ENCODE assay signal across 16 mouse cellular contexts in the genomic region with DNA sequence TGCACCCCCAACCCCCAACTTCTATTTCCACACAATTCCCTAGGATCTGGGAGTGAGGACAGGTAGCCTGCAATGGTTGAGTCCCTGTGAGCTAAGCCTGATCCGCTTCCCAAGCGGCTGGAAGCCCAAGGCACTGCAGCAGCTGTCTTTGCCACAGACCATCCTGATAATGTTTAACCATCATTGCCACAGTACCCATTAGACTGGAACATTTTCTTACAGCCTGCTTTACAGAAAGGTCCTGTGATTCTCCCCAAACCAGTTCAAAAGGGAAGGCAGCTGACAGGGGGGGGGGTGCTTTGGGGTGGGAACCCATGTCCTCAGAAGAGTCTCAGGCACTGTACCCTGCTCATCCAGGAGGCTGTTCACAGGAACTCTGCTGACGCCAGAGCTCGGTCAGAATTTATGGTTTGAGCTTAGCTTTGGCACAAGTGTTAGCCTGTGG. TPM values are rescaled to one million over a fixed set of nuclear protein-coding genes. Genes with fewer than 3 reads are reported as not detected.
DNase-seq lines count a peak whose midpoint lies in the region; ATAC-seq and TF ChIP-seq lines count a peak whose summit lies in the region.
"Had no signal": no experiment of that assay in that cellular context is flagged by ENCODE, and none has a peak within 500 bp of the region (broad histone marks: within the 10 kb centered on the region; RNA-seq: fewer than 3 reads in every experiment).

No protein-coding gene starts in this region.

- peak; percentile 44 for DNase-seq in kidney, postnatal 0 days (ENCODE audit: low spot score)
- DNase-seq in liver, embryonic 13.5 days, result no peak
- no peak for DNase-seq in frontal cortex, postnatal 14 days (ENCODE audit: low spot score in 2 of 2)
- no peak for DNase-seq in urinary bladder, postnatal 36 days (ENCODE audit: low spot score in 2 of 2)
- no peak for DNase-seq in retina, embryonic 14.5 days (ENCODE audit: low spot score)
- DNase-seq: adrenal gland, adult 2 months; cerebellum, postnatal 14 days; lung, postnatal 36 days had no signal

- H3K9me3 ChIP-seq in intestine, embryonic 15.5 days, result no peaks in the 10 kb centered on the region
- H3K9me3 ChIP-seq in intestine, postnatal 0 days (ENCODE audit: control insufficient read depth), result no peaks in the 10 kb centered on the region
- H3K9me3 ChIP-seq in embryonic facial prominence, embryonic 15.5 days (replicated peaks), result no peaks in the 10 kb centered on the region
- H3K9me3 ChIP-seq in kidney, postnatal 0 days (replicated peaks; ENCODE audit: low read length), result no peaks in the 10 kb centered on the region
- H3K9me3 ChIP-seq in liver, embryonic 13.5 days (replicated peaks), result no peaks in the 10 kb centered on the region
- H3K9me3 ChIP-seq: embryonic facial prominence, embryonic 12.5 days; forebrain, embryonic 13.5 days; heart, embryonic 10.5 days; midbrain, embryonic 13.5 days had no signal

- ATAC-seq in intestine, embryonic 15.5 days, result 0 out of 2 replicates have a peak, but pooled peaks have one; percentile 13
- ATAC-seq in intestine, postnatal 0 days, result no peak
- 0 out of 2 replicates have a peak, but pooled peaks have one; percentile 8 for ATAC-seq in embryonic facial prominence, embryonic 15.5 days (ENCODE audit: insufficient number of reproducible peaks, low FRiP score, low TSS enrichment, low read depth)
- peak; percentile 74 for ATAC-seq in kidney, postnatal 0 days (replicated peaks; ENCODE audit: low FRiP score, low read depth)
- peak; percentile 12; the same call in 1 of the 2 replicates for ATAC-seq in liver, embryonic 13.5 days (ENCODE audit: low read depth)
- ATAC-seq: forebrain, embryonic 13.5 days; hindbrain, postnatal 0 days; midbrain, embryonic 13.5 days had no signal

- H3K4me3 ChIP-seq in intestine, embryonic 15.5 days (replicated peaks), result no peak overlapping the region
- no peak overlapping the region for H3K4me3 ChIP-seq in intestine, postnatal 0 days (ENCODE audit: low read depth, low read length)
- H3K4me3 ChIP-seq in embryonic facial prominence, embryonic 15.5 days (replicated peaks), result no peak overlapping the region
- no peak overlapping the region for H3K4me3 ChIP-seq in kidney, postnatal 0 days (replicated peaks; ENCODE audit: low read depth, low read length)
- H3K4me3 ChIP-seq in liver, embryonic 13.5 days (replicated peaks), result no peak overlapping the region
- H3K4me3 ChIP-seq: embryonic facial prominence, embryonic 12.5 days; forebrain, embryonic 13.5 days; heart, embryonic 10.5 days; midbrain, embryonic 13.5 days had no signal

- no peaks in the 10 kb centered on the region for H3K27me3 ChIP-seq in intestine, embryonic 15.5 days (replicated peaks)
- no peaks in the 10 kb centered on the region for H3K27me3 ChIP-seq in intestine, postnatal 0 days (replicated peaks; ENCODE audit: control insufficient read depth, insufficient read depth, low read length)
- no peaks in the 10 kb centered on the region for H3K27me3 ChIP-seq in embryonic facial prominence, embryonic 15.5 days
- H3K27me3 ChIP-seq in kidney, postnatal 0 days (ENCODE audit: insufficient read depth, low read length), result no peaks in the 10 kb centered on the region
- no peaks in the 10 kb centered on the region for H3K27me3 ChIP-seq in liver, embryonic 13.5 days
- H3K27me3 ChIP-seq: embryonic facial prominence, embryonic 12.5 days; forebrain, embryonic 13.5 days; midbrain, embryonic 13.5 days had no signal

- H3K4me1 ChIP-seq in intestine, embryonic 15.5 days (replicated peaks), result peaks cover 18% of the 10 kb centered on the region; the same call in 1 of the 2 replicates
- H3K4me1 ChIP-seq in intestine, postnatal 0 days (replicated peaks; ENCODE audit: control insufficient read depth, insufficient read depth, low read length), result peaks cover 2% of the 10 kb centered on the region; the same call in 1 of the 2 replicates
- H3K4me1 ChIP-seq in embryonic facial prominence, embryonic 15.5 days, result peaks cover 33% of the 10 kb centered on the region
- peaks cover 36% of the 10 kb centered on the region for H3K4me1 ChIP-seq in kidney, postnatal 0 days (replicated peaks; ENCODE audit: insufficient read depth, low read length)
- H3K4me1 ChIP-seq in liver, embryonic 13.5 days (replicated peaks), result peaks cover 25% of the 10 kb centered on the region
- H3K4me1 ChIP-seq: midbrain, embryonic 13.5 days had no signal

- no peak overlapping the region for H3K9ac ChIP-seq in intestine, embryonic 15.5 days
- H3K9ac ChIP-seq in intestine, postnatal 0 days (ENCODE audit: low read depth, low read length), result no peak overlapping the region
- H3K9ac ChIP-seq in embryonic facial prominence, embryonic 15.5 days, result no peak overlapping the region
- no peak overlapping the region for H3K9ac ChIP-seq in kidney, postnatal 0 days (ENCODE audit: low read depth, low read length)
- H3K9ac ChIP-seq in liver, embryonic 13.5 days, result no peak overlapping the region
- H3K9ac ChIP-seq: embryonic facial prominence, embryonic 12.5 days; forebrain, embryonic 13.5 days; midbrain, embryonic 13.5 days had no signal

- H3K36me3 ChIP-seq in intestine, embryonic 15.5 days, result peaks cover 7% of the 10 kb centered on the region; the same call in 1 of the 2 replicates
- peaks cover 21% of the 10 kb centered on the region; the same call in 1 of the 2 replicates for H3K36me3 ChIP-seq in intestine, postnatal 0 days (ENCODE audit: control insufficient read depth, insufficient read depth)
- H3K36me3 ChIP-seq in embryonic facial prominence, embryonic 15.5 days, result peaks cover 13% of the 10 kb centered on the region
- H3K36me3 ChIP-seq in kidney, postnatal 0 days (ENCODE audit: insufficient read depth, low read length), result peaks cover 11% of the 10 kb centered on the region
- H3K36me3 ChIP-seq in liver, embryonic 13.5 days, result peaks cover 49% of the 10 kb centered on the region

- TF ChIP-seq CTCF in intestine, postnatal 0 days (IDR thresholded peaks at IDR 0.05; ENCODE audit: low read depth), result no peak
- no peak for TF ChIP-seq CTCF in kidney, postnatal 0 days (IDR thresholded peaks at IDR 0.05; ENCODE audit: low read depth)

- 53% methylated on average over 4 of the region's 4 CpGs for WGBS in intestine, embryonic 15.5 days
- 52% methylated on average over 4 of the region's 4 CpGs for WGBS in intestine, postnatal 0 days
- 53% methylated on average over 4 of the region's 4 CpGs for WGBS in embryonic facial prominence, embryonic 15.5 days
- WGBS in kidney, postnatal 0 days, result 34% methylated on average over 4 of the region's 4 CpGs
- 75% methylated on average over 4 of the region's 4 CpGs for WGBS in liver, embryonic 13.5 days (ENCODE audit: insufficient replicate concordance)

- no peak overlapping the region for H3K4me2 ChIP-seq in intestine, embryonic 15.5 days (replicated peaks)
- H3K4me2 ChIP-seq in intestine, postnatal 0 days (replicated peaks; ENCODE audit: low read depth), result no peak overlapping the region
- H3K4me2 ChIP-seq in embryonic facial prominence, embryonic 15.5 days (replicated peaks), result no peak overlapping the region
- no peak overlapping the region for H3K4me2 ChIP-seq in kidney, postnatal 0 days (ENCODE audit: low read length)
- no peak overlapping the region for H3K4me2 ChIP-seq in liver, embryonic 13.5 days
- H3K4me2 ChIP-seq: embryonic facial prominence, embryonic 12.5 days; forebrain, embryonic 13.5 days; midbrain, embryonic 13.5 days had no signal

- H3K27ac ChIP-seq in intestine, embryonic 15.5 days, result no peak overlapping the region
- no peak overlapping the region for H3K27ac ChIP-seq in intestine, postnatal 0 days (ENCODE audit: low read depth, low read length)
- peak overlapping the region; percentile 69 for H3K27ac ChIP-seq in embryonic facial prominence, embryonic 15.5 days (replicated peaks)
- H3K27ac ChIP-seq in kidney, postnatal 0 days, result peak overlapping the region; percentile 72
- peak overlapping the region; percentile 62 for H3K27ac ChIP-seq in liver, embryonic 13.5 days
- H3K27ac ChIP-seq: embryonic facial prominence, embryonic 12.5 days; forebrain, embryonic 13.5 days; heart, embryonic 10.5 days; hindbrain, postnatal 0 days; midbrain, embryonic 13.5 days had no signal

RNA-seq across cellular contexts. Expression of a gene that starts 51.1 kb away (rescaled TPM):
- polyA plus RNA-seq in intestine, embryonic 15.5 days (2015; fragmentation: Nextera tagmentation; extraction: Ambion mirVana), result 138 and 145 TPM in 2 replicates
- 76.2 and 77.9 TPM in 2 replicates for polyA plus RNA-seq in intestine, postnatal 0 days (2015; fragmentation: Nextera tagmentation; extraction: Ambion mirVana)
- 130 and 131 TPM in 2 replicates for polyA plus RNA-seq in embryonic facial prominence, embryonic 15.5 days (2015; fragmentation: Nextera tagmentation; extraction: Ambion mirVana)
- polyA plus RNA-seq in kidney, postnatal 0 days (2015; fragmentation: Nextera tagmentation; extraction: Ambion mirVana), result 116 and 128 TPM in 2 replicates
- polyA plus RNA-seq in liver, embryonic 13.5 days (2015; fragmentation: Nextera tagmentation; extraction: Ambion mirVana), result 93.6 and 119 TPM in 2 replicates

Comparison
In these comparisons a context has a peak if more than half of its experiments do, and no peak if none do; other contexts are left out.
1. H3K27ac ChIP-seq: peak in embryonic facial prominence, embryonic 15.5 days (single experiment), kidney, postnatal 0 days (single experiment) and liver, embryonic 13.5 days (single experiment); none in intestine, embryonic 15.5 days (single experiment) and intestine, postnatal 0 days (single experiment).